Mouse (Mus musculus): ENCODE results near the gene Wnt16. TPM values are rescaled to one million over a fixed set of nuclear protein-coding genes. Genes with fewer than 3 reads are reported as not detected.
"Not testable (repeated sequence)": the region's sequence is repeated elsewhere in the genome, so short reads cannot be mapped to it uniquely, and the experiment has no call there.

Gene Wnt16
- not detected for total RNA-seq (2021)
- 0.11 and 0.41 TPM in 2 replicates for polyA plus RNA-seq (2012; rRNA removed)
- long read RNA-seq, result 0 reads

GRCm38 (mm10) chr6:22288004-22288736 is at the start of gene Wnt16:
Gene Wnt16, plus strand, starts transcription at chr6:22288227.
- DNase-seq, result peak; percentile 19

- no peak for DNase-seq
These were observed 44.7 kb upstream of the Wnt16 start for GRCm38 (mm10) chr6:22243321-22243720.

- no peak for DNase-seq
These were observed 41.3 kb upstream of the Wnt16 start for GRCm38 (mm10) chr6:22246696-22247095.

GRCm38 (mm10) chr6:22258784-22259183 is 29.2 kb upstream of the Wnt16 start:
- DNase-seq, result no peak

- no peak for DNase-seq
These were observed 25.5 kb upstream of the Wnt16 start for GRCm38 (mm10) chr6:22262519-22262918.

- not testable (repeated sequence) for DNase-seq
These were observed 23.9 kb upstream of the Wnt16 start for GRCm38 (mm10) chr6:22264094-22264493.

GRCm38 (mm10) chr6:22266018-22266417 is 22.0 kb upstream of the Wnt16 start:
- no peak for DNase-seq

GRCm38 (mm10) chr6:22267807-22268667 is 20.0 kb upstream of the Wnt16 start:
- no peak for DNase-seq

- no peak for DNase-seq
These were observed 19.4 kb upstream of the Wnt16 start for GRCm38 (mm10) chr6:22268677-22269076.

- peak; percentile 83 for DNase-seq
These were observed 18.0 kb upstream of the Wnt16 start for GRCm38 (mm10) chr6:22269840-22270521.

GRCm38 (mm10) chr6:22277941-22278340 is 10.1 kb upstream of the Wnt16 start:
- DNase-seq, result peak; percentile 45

- peak; percentile 82 for DNase-seq
These were observed 7.7 kb upstream of the Wnt16 start for GRCm38 (mm10) chr6:22280217-22280861.

GRCm38 (mm10) chr6:22282405-22282804 is 5.6 kb upstream of the Wnt16 start:
- no peak for DNase-seq

GRCm38 (mm10) chr6:22288737-22289460 is 872 bp downstream of the Wnt16 start:
- DNase-seq, result peak; percentile 24

GRCm38 (mm10) chr6:22289461-22290021 is 1.5 kb downstream of the Wnt16 start:
- no peak for DNase-seq

- DNase-seq, result no peak
These were observed 2.8 kb downstream of the Wnt16 start for GRCm38 (mm10) chr6:22290790-22291189.

GRCm38 (mm10) chr6:22292056-22292455 is 4.0 kb downstream of the Wnt16 start:
- DNase-seq, result no peak

GRCm38 (mm10) chr6:22293922-22294321 is 5.9 kb downstream of the Wnt16 start:
- DNase-seq, result no peak

GRCm38 (mm10) chr6:22297028-22297427 is 9.0 kb downstream of the Wnt16 start:
- no peak for DNase-seq

GRCm38 (mm10) chr6:22298059-22298458 is 10.0 kb downstream of the Wnt16 start:
- no peak for DNase-seq

Measured in adrenal gland, adult 2 months (tissue).